Mouse (Mus musculus) MEL (cell line): ENCODE data around the gene Rpia.

Source experiments
- EP300 ChIP-seq, 2 experiments: IDR thresholded peaks; 2 replicates each; pipeline ENCODE4 v1.6.1; 2011; ENCODE audit warnings: improper control_type of control experiment in 2 of 2, low read length in 2 of 2, low read depth in 1 of 2, mild to moderate bottlenecking in 1 of 2
- MEF2A ChIP-seq: IDR thresholded peaks from 2 replicates; pipeline ENCODE4 v1.6.1; 2014; ENCODE audit warnings: low read depth, mild to moderate bottlenecking, inconsistent platforms, low read length, improper control_type of control experiment; ENCODE audit not compliant: poor library complexity, insufficient replicate concordance, severe bottlenecking; ENCODE audit errors: extremely low read depth
- NELFE ChIP-seq: IDR thresholded peaks from 2 replicates; pipeline ENCODE4 v1.6.1; 2011; ENCODE audit warnings: low read depth, low read length, improper control_type of control experiment
- POLR2AphosphoS5 ChIP-seq: IDR thresholded peaks from 2 replicates; pipeline ENCODE4 v1.6.1; 2012; ENCODE audit warnings: low read depth, borderline replicate concordance, mild to moderate bottlenecking, inconsistent platforms, low read length, moderate library complexity, mixed read lengths
- RCOR1 ChIP-seq: IDR thresholded peaks from 2 replicates; pipeline ENCODE4 v1.6.1; 2012; ENCODE audit warnings: low read depth, mild to moderate bottlenecking, inconsistent platforms, low read length, improper control_type of control experiment
- USF1 ChIP-seq: IDR thresholded peaks from 2 replicates; pipeline ENCODE4 v1.6.1; 2014; ENCODE audit warnings: low read depth, mild to moderate bottlenecking, inconsistent platforms, low read length, improper control_type of control experiment, moderate library complexity

DNA sequence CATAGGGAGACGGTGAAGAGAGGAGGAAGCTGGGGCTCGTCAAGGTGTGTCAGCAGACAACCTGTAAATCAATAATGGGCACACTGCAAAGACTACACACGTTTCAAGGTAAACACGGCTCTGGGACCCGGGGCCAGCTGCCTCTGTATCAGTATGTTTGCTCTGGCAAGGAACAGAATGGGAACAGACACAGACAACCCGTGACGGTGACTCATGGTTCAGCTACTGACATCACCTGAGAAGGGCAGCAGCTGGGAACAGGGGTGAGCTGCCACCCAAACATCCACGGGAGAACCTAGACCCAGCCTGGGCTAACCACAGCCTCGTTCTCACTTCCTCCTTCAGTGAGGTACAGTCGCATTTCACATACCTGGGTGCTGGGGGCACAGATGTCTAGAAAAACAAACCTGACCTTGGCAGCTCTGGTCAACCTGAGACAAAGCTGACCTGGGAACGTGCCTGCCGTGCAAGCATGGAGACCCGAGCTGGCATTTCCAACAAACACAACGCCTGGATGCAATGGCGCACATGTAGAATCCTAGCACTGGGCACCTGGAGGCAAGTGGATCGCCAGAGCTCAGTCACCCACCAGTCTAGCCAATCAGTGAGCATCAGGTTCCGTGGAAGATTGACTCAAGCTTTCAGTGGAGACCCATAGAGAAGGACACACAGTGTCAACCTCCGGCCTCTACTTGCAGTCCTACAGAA is 22.0 kb upstream of the Rpia start:
- TF ChIP-seq NELFE: no peak
- TF ChIP-seq USF1: no peak
- TF ChIP-seq EP300 (IDR thresholded peaks at IDR 0.05; ENCODE audit: low read depth in 1 of 2, low read length in 2 of 2): no peak
- TF ChIP-seq POLR2AphosphoS5: no peak
- no peak for TF ChIP-seq MEF2A
- TF ChIP-seq RCOR1: no peak
